ENCODE assay signal across 9 mouse cellular contexts in the genomic region with DNA sequence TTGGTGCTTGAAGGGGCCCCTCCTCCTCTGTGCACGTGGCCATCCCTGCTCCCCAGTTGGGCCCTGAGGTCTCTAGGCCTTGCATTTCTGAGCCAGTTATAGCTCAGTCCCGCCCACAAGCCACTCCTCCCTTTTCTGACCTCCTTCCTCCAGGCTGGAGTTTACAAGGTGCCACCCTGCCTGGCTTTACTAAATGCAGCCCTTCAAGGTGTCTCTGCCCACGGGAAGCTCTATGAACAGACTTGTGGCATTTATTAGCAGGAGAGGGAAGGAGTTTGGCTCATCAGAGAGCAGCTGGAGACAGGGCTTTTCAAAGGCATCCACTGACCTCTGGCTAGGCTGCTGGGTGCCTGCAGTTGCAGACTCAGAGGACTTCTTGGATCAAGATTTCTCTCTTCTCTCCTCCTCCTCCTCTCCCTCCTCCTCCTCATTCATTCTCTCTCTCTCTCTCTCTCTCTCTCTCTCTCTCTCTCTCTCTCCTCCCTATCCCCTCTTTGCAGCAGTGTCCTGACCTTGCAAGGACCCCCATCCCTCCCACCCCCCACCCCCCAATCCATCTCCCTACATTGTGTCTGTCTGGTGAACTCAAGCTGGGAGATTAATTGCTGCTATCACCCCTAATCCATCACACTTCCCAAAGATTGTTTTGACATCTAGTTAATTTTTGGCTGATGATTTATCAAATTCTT.
DNase-seq lines count a peak whose midpoint lies in the region; ATAC-seq lines count a peak whose summit lies in the region.
"Had no signal": no experiment of that assay in that cellular context is flagged by ENCODE, and none has a peak within 500 bp of the region (broad histone marks: within the 10 kb centered on the region; RNA-seq: fewer than 3 reads in every experiment).

No protein-coding gene starts in this region.

- no peak overlapping the region for H3K27ac ChIP-seq in heart, embryonic 16.5 days (ENCODE audit: low read length)
- peak overlapping the region; percentile 38; the same call in 1 of the 2 replicates for H3K27ac ChIP-seq in neural tube, embryonic 13.5 days (replicated peaks)
- H3K27ac ChIP-seq: liver, embryonic 13.5 days had no signal

- H3K9ac ChIP-seq in heart, embryonic 16.5 days (ENCODE audit: low read length), result no peak overlapping the region
- no peak overlapping the region for H3K9ac ChIP-seq in neural tube, embryonic 13.5 days
- H3K9ac ChIP-seq: liver, embryonic 13.5 days had no signal

- no peaks in the 10 kb centered on the region for H3K9me3 ChIP-seq in heart, embryonic 16.5 days (replicated peaks; ENCODE audit: control insufficient read depth, low read length)
- H3K9me3 ChIP-seq in neural tube, embryonic 13.5 days, result no peaks in the 10 kb centered on the region
- H3K9me3 ChIP-seq: liver, embryonic 13.5 days had no signal

- WGBS in heart, embryonic 16.5 days, result 9% methylated on average over 3 of the region's 3 CpGs
- WGBS in neural tube, embryonic 13.5 days, result 2% methylated on average over 3 of the region's 3 CpGs

- no peaks in the 10 kb centered on the region for H3K4me1 ChIP-seq in heart, embryonic 16.5 days (ENCODE audit: control insufficient read depth, insufficient read depth, low read length)
- H3K4me1 ChIP-seq in neural tube, embryonic 13.5 days (replicated peaks), result peaks cover 17% of the 10 kb centered on the region
- H3K4me1 ChIP-seq: liver, embryonic 13.5 days had no signal

- no peaks in the 10 kb centered on the region for H3K27me3 ChIP-seq in heart, embryonic 16.5 days (ENCODE audit: control insufficient read depth, insufficient read depth, low read length)
- H3K27me3 ChIP-seq in neural tube, embryonic 13.5 days, result no peaks in the 10 kb centered on the region
- H3K27me3 ChIP-seq: liver, embryonic 13.5 days had no signal

- intact Hi-C loops in left cerebral cortex, postnatal 25 days (cut with DNase I), result no loop called here

- DNase-seq in Muller cell, postnatal 12 days (ENCODE audit: inconsistent ontology term), result peak; percentile 12
- DNase-seq in brain, adult 2 months (ENCODE audit: low read depth, low spot score), result peak; percentile 24
- peak; percentile 56 for DNase-seq in kidney, postnatal 14 days
- DNase-seq in spleen, postnatal 10 days (ENCODE audit: low spot score in 2 of 2), result no peak
- no peak for DNase-seq in left cerebral cortex, postnatal 25 days (ENCODE audit: low spot score in 2 of 2)
- DNase-seq in layer of hippocampus, adult 8-10 months (ENCODE audit: low spot score in 2 of 2), result no peak
- DNase-seq: liver, embryonic 13.5 days had no signal

- H3K4me2 ChIP-seq in heart, embryonic 16.5 days (ENCODE audit: low read depth, low read length), result no peak overlapping the region
- H3K4me2 ChIP-seq in neural tube, embryonic 13.5 days, result no peak overlapping the region
- H3K4me2 ChIP-seq: liver, embryonic 13.5 days had no signal

- H3K4me3 ChIP-seq in heart, embryonic 16.5 days (ENCODE audit: low read length), result no peak overlapping the region
- no peak overlapping the region for H3K4me3 ChIP-seq in neural tube, embryonic 13.5 days
- H3K4me3 ChIP-seq: liver, embryonic 13.5 days had no signal

- no peaks in the 10 kb centered on the region for H3K36me3 ChIP-seq in heart, embryonic 16.5 days (ENCODE audit: control insufficient read depth, insufficient read depth)
- H3K36me3 ChIP-seq in neural tube, embryonic 13.5 days, result no peaks in the 10 kb centered on the region
- H3K36me3 ChIP-seq: liver, embryonic 13.5 days had no signal

- ATAC-seq in heart, embryonic 16.5 days (replicated peaks; ENCODE audit: extremely low read depth, insufficient read depth, low FRiP score), result 0 out of 2 replicates have a peak, but pooled peaks have one; percentile 23
- ATAC-seq in neural tube, embryonic 13.5 days (ENCODE audit: low read depth), result peak; percentile 65

Comparison
In these comparisons a context has a peak if more than half of its experiments do, and no peak if none do; other contexts are left out.
1. DNase-seq: peak in Muller cell, postnatal 12 days (single experiment), brain, adult 2 months (single experiment) and kidney, postnatal 14 days (single experiment); none in spleen, postnatal 10 days (0 of 2), left cerebral cortex, postnatal 25 days (0 of 2) and layer of hippocampus, adult 8-10 months (0 of 2).